Mouse (Mus musculus): ENCODE data around the gene Adgrl3. TPM values are rescaled to one million over a fixed set of nuclear protein-coding genes. Genes with fewer than 3 reads are reported as not detected.

Gene Adgrl3
- polyA plus RNA-seq, 1 experiment: 15.8 TPM

GRCm38 (mm10) chr5:81598041-81598440 is 578.1 kb downstream of the Adgrl3 start:
- H3K36me3 ChIP-seq (ENCODE audit: control insufficient read depth, insufficient read depth): no peaks in the 10 kb centered on the region
- H3K79me2 ChIP-seq (ENCODE audit: control insufficient read depth, insufficient read depth): no peaks in the 10 kb centered on the region
- H3K4me3 ChIP-seq: no peak overlapping the region
- H3ac ChIP-seq (ENCODE audit: control insufficient read depth, insufficient read length): no peak overlapping the region
- no peaks in the 10 kb centered on the region for H3K27me3 ChIP-seq (ENCODE audit: control insufficient read depth, insufficient read depth, insufficient read length)
- TF ChIP-seq CEBPB (IDR thresholded peaks at IDR 0.05; ENCODE audit: insufficient read depth, poor library complexity, severe bottlenecking) (no peak), SRF (IDR thresholded peaks at IDR 0.05; ENCODE audit: control insufficient read depth, insufficient read length, low read depth) (no peak), TCF12 (IDR thresholded peaks at IDR 0.05; ENCODE audit: insufficient read depth, poor library complexity, severe bottlenecking) (no peak), MAX (IDR thresholded peaks at IDR 0.05; ENCODE audit: low read depth) (no peak), MYOD1 (IDR thresholded peaks at IDR 0.05; ENCODE audit: control insufficient read depth in 1 of 3, insufficient read length in 2 of 3, low read depth in 2 of 3) (no peak), E2F4 (IDR thresholded peaks at IDR 0.05; ENCODE audit: insufficient read depth) (no peak), POLR2AphosphoS2 (IDR thresholded peaks at IDR 0.05; ENCODE audit: insufficient read length, low read depth) (no peak), TCF3 (IDR thresholded peaks at IDR 0.05; ENCODE audit: insufficient read length, low read depth) (no peak), POLR2A (IDR thresholded peaks at IDR 0.05; ENCODE audit: insufficient read length, low read depth) (no peak), MYOG (IDR thresholded peaks at IDR 0.05; ENCODE audit: control insufficient read depth in 1 of 3, insufficient read depth in 1 of 3, insufficient read length in 2 of 3, low read depth in 2 of 3) (no peak), USF1 (IDR thresholded peaks at IDR 0.05; ENCODE audit: low read depth) (no peak), REST (IDR thresholded peaks at IDR 0.05; ENCODE audit: insufficient read depth, insufficient read length) (no peak)
- H3K4me2 ChIP-seq (ENCODE audit: low read depth): no peak overlapping the region

GRCm38 (mm10) chr5:81602889-81603288 is 583.0 kb downstream of the Adgrl3 start:
- no peak overlapping the region for H3ac ChIP-seq (ENCODE audit: control insufficient read depth, insufficient read length)
- no peaks in the 10 kb centered on the region for H3K79me2 ChIP-seq (ENCODE audit: control insufficient read depth, insufficient read depth)
- H3K36me3 ChIP-seq (ENCODE audit: control insufficient read depth, insufficient read depth): no peaks in the 10 kb centered on the region
- no peak for TF ChIP-seq MYOD1 (IDR thresholded peaks at IDR 0.05; ENCODE audit: control insufficient read depth in 1 of 3, insufficient read length in 2 of 3, low read depth in 2 of 3)
- TF ChIP-seq E2F4 (IDR thresholded peaks at IDR 0.05; ENCODE audit: insufficient read depth): no peak
- TF ChIP-seq TCF3 (IDR thresholded peaks at IDR 0.05; ENCODE audit: insufficient read length, low read depth): no peak
- TF ChIP-seq REST (IDR thresholded peaks at IDR 0.05; ENCODE audit: insufficient read depth, insufficient read length): no peak
- no peak for TF ChIP-seq POLR2AphosphoS2 (IDR thresholded peaks at IDR 0.05; ENCODE audit: insufficient read length, low read depth)
- TF ChIP-seq POLR2A (IDR thresholded peaks at IDR 0.05; ENCODE audit: insufficient read length, low read depth): no peak
- no peak for TF ChIP-seq TCF12 (IDR thresholded peaks at IDR 0.05; ENCODE audit: insufficient read depth, poor library complexity, severe bottlenecking)
- H3K4me3 ChIP-seq: no peak overlapping the region
- H3K4me2 ChIP-seq (ENCODE audit: low read depth): no peak overlapping the region
- no peaks in the 10 kb centered on the region for H3K27me3 ChIP-seq (ENCODE audit: control insufficient read depth, insufficient read depth, insufficient read length)

GRCm38 (mm10) chr5:81605646-81606045 is 585.7 kb downstream of the Adgrl3 start:
- H3ac ChIP-seq (ENCODE audit: control insufficient read depth, insufficient read length): no peak overlapping the region
- no peaks in the 10 kb centered on the region for H3K27me3 ChIP-seq (ENCODE audit: control insufficient read depth, insufficient read depth, insufficient read length)
- H3K79me2 ChIP-seq (ENCODE audit: control insufficient read depth, insufficient read depth): no peaks in the 10 kb centered on the region
- no peak overlapping the region for H3K4me3 ChIP-seq
- no peaks in the 10 kb centered on the region for H3K36me3 ChIP-seq (ENCODE audit: control insufficient read depth, insufficient read depth)
- TF ChIP-seq USF1 (IDR thresholded peaks at IDR 0.05; ENCODE audit: low read depth): no peak
- no peak for TF ChIP-seq MYOD1 (IDR thresholded peaks at IDR 0.05; ENCODE audit: control insufficient read depth in 1 of 3, insufficient read length in 2 of 3, low read depth in 2 of 3)
- no peak for TF ChIP-seq CEBPB (IDR thresholded peaks at IDR 0.05; ENCODE audit: insufficient read depth, poor library complexity, severe bottlenecking)
- TF ChIP-seq E2F4 (IDR thresholded peaks at IDR 0.05; ENCODE audit: insufficient read depth): no peak
- no peak for TF ChIP-seq TCF12 (IDR thresholded peaks at IDR 0.05; ENCODE audit: insufficient read depth, poor library complexity, severe bottlenecking)
- TF ChIP-seq POLR2A (IDR thresholded peaks at IDR 0.05; ENCODE audit: insufficient read length, low read depth): no peak
- no peak for TF ChIP-seq MAX (IDR thresholded peaks at IDR 0.05; ENCODE audit: low read depth)
- TF ChIP-seq REST (IDR thresholded peaks at IDR 0.05; ENCODE audit: insufficient read depth, insufficient read length): no peak
- no peak for TF ChIP-seq SRF (IDR thresholded peaks at IDR 0.05; ENCODE audit: control insufficient read depth, insufficient read length, low read depth)
- no peak for TF ChIP-seq POLR2AphosphoS2 (IDR thresholded peaks at IDR 0.05; ENCODE audit: insufficient read length, low read depth)
- TF ChIP-seq TCF3 (IDR thresholded peaks at IDR 0.05; ENCODE audit: insufficient read length, low read depth): no peak
- TF ChIP-seq MYOG (IDR thresholded peaks at IDR 0.05; ENCODE audit: control insufficient read depth in 1 of 3, insufficient read depth in 1 of 3, insufficient read length in 2 of 3, low read depth in 2 of 3): no peak
- no peak overlapping the region for H3K4me2 ChIP-seq (ENCODE audit: low read depth)

GRCm38 (mm10) chr5:81610223-81610622 is 590.3 kb downstream of the Adgrl3 start:
- H3K4me2 ChIP-seq (ENCODE audit: low read depth): no peak overlapping the region

GRCm38 (mm10) chr5:81614674-81615073 is 594.7 kb downstream of the Adgrl3 start:
- no peaks in the 10 kb centered on the region for H3K79me2 ChIP-seq (ENCODE audit: control insufficient read depth, insufficient read depth)
- TF ChIP-seq MYOG (IDR thresholded peaks at IDR 0.05; ENCODE audit: control insufficient read depth in 1 of 3, insufficient read depth in 1 of 3, insufficient read length in 2 of 3, low read depth in 2 of 3) (no peak), USF1 (IDR thresholded peaks at IDR 0.05; ENCODE audit: low read depth) (no peak), SRF (IDR thresholded peaks at IDR 0.05; ENCODE audit: control insufficient read depth, insufficient read length, low read depth) (no peak), REST (IDR thresholded peaks at IDR 0.05; ENCODE audit: insufficient read depth, insufficient read length) (no peak), MYOD1 (IDR thresholded peaks at IDR 0.05; ENCODE audit: control insufficient read depth in 1 of 3, insufficient read length in 2 of 3, low read depth in 2 of 3) (no peak)
- H3K27me3 ChIP-seq (ENCODE audit: control insufficient read depth, insufficient read depth, insufficient read length): no peaks in the 10 kb centered on the region
- no peak overlapping the region for H3K4me3 ChIP-seq
- H3ac ChIP-seq (ENCODE audit: control insufficient read depth, insufficient read length): no peak overlapping the region
- no peak overlapping the region for H3K4me2 ChIP-seq (ENCODE audit: low read depth)
- peaks cover 4% of the 10 kb centered on the region for H3K36me3 ChIP-seq (ENCODE audit: control insufficient read depth, insufficient read depth)

More at GRCm38 (mm10) chr5:81610223-81610622, 590.3 kb downstream of the Adgrl3 start:
- Histone ChIP-seq H3K79me2 (ENCODE audit: control insufficient read depth, insufficient read depth) (no peaks in the 10 kb centered on the region), H3ac (ENCODE audit: control insufficient read depth, insufficient read length) (no peak overlapping the region), H3K36me3 (ENCODE audit: control insufficient read depth, insufficient read depth) (peaks cover under 1% of the 10 kb centered on the region), H3K4me3 (no peak overlapping the region), H3K27me3 (ENCODE audit: control insufficient read depth, insufficient read depth, insufficient read length) (no peaks in the 10 kb centered on the region)
- TF ChIP-seq MYOD1 (IDR thresholded peaks at IDR 0.05; ENCODE audit: control insufficient read depth in 1 of 3, insufficient read length in 2 of 3, low read depth in 2 of 3): peak in 2 of 3 experiments; percentile 2 to 42
- TF ChIP-seq MAX (IDR thresholded peaks at IDR 0.05; ENCODE audit: low read depth): no peak
- no peak for TF ChIP-seq E2F4 (IDR thresholded peaks at IDR 0.05; ENCODE audit: insufficient read depth)
- no peak for TF ChIP-seq POLR2A (IDR thresholded peaks at IDR 0.05; ENCODE audit: insufficient read length, low read depth)
- TF ChIP-seq USF1 (IDR thresholded peaks at IDR 0.05; ENCODE audit: low read depth): no peak
- no peak for TF ChIP-seq SRF (IDR thresholded peaks at IDR 0.05; ENCODE audit: control insufficient read depth, insufficient read length, low read depth)
- peak in 2 of 3 experiments; percentile 38 to 56 for TF ChIP-seq MYOG (IDR thresholded peaks at IDR 0.05; ENCODE audit: control insufficient read depth in 1 of 3, insufficient read depth in 1 of 3, insufficient read length in 2 of 3, low read depth in 2 of 3)
- peak; percentile 29 for TF ChIP-seq TCF12 (IDR thresholded peaks at IDR 0.05; ENCODE audit: insufficient read depth, poor library complexity, severe bottlenecking)
